Mouse (Mus musculus): ENCODE results near the gene Jarid2. TPM values are rescaled to one million over a fixed set of nuclear protein-coding genes. Genes with fewer than 3 reads are reported as not detected.

Gene Jarid2
- polyA plus RNA-seq, 1 experiment = 32.8 TPM

DNA sequence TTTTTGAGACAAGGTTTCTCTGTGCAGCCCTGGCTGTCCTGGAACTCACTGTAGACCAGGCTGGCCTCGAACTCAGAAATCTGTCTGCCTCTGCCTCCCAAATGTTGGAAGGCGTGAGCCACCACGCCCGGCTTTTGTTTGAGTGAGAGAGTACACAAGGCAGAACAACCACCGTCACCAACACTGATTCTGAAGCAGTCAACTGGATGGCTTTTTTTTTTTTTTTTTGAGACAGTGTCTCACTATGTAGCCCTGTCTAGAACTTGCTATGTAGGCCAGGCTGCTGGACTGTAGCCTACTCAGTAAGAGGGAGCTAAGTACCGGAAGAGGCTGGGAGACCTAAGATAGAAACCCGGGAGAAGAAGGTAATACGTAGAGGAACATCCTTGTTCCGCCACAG, 11.4 kb upstream of the Jarid2 start:
- no peak for TF ChIP-seq GATA1 (IDR thresholded peaks at IDR 0.05; ENCODE audit: low read length)

DNA sequence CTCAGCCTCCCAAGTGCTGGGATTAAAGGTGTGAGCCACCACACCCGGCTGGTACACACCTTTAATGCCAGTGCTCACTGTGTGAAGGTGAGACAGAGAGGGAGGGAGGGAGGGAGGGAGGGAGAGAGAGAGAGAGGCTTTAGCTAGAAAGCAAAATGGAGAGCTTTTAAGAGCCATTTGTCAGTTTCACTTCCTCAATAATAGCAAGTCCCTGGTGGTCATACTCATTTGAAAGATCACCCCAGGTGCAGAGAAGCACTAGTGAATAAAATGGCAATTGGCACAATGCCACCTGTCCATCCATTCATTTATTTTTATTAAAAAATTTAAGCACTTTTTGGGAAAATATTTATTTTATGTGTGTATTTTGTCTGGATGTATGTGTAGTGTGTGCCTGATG, 9.2 kb upstream of the Jarid2 start:
- no peak for TF ChIP-seq GATA1 (IDR thresholded peaks at IDR 0.05; ENCODE audit: low read length)

DNA sequence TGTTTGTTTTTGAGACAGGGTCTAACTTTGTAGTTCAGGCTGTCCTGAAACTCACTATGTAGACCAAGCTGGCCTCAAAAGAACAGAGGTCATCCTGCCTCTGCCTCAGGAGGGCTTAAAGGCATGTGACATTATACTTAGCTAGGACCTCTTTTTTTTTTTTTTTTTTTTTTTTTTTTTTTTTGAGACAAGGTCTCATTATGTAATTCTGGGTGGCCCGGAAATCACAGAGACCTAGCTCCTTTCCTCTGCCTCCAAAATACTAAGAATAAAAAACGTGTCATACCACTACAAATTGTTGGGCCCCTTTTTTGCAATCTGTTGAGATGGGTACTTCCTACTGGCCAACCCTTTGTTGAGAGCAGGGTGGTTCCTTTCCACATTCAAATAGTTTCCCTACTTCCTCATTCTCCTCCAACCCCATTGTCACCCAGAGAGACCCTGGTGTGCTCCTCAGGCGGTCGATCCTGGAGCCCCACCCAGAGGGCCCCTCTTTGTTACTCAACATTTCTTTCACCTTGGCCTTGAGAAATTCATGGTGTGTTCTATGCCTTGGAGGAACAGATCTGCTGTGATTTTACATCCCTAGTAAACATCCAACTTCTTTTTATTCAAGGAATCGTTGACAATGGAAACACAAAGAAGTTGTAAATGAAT, 7.3 kb upstream of the Jarid2 start:
- TF ChIP-seq GATA1 (IDR thresholded peaks at IDR 0.05; ENCODE audit: low read length) = no peak

DNA sequence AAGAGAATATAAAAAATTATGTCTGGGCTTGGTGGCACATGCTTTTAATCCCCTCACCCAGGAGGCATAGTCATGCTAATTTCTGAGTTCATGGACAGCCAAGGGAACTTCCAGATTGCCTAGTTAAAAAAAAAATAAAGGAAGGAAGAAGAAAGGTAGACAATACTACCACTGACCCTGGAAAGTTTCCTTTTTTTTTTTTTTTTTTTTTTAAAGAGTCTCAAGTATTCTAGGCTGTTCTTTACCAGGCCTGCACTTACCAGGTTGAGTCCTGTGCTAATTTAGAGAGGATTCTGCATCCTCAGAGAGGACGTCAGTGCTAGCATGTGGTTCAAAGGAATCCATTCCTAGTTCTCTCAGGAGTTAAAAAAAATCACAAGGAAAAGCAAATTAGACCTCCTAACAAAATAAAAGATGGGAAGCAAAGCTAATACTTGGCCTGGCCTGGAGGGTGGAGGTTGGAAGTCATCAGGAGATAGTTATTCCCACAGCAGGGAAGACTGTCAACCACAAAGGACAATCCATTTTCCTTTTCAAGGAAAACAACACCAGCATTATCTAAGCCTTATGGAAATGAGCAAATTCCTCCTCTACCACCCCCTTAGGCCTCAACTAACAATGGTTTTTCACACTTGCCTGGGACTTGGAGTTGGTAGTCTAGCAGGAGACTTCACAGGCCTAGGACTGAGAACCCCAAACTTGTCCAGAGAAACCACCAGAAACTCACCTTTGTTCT, 961 bp upstream of the Jarid2 start:
- no peak for TF ChIP-seq GATA1 (IDR thresholded peaks at IDR 0.05; ENCODE audit: low read length)

DNA sequence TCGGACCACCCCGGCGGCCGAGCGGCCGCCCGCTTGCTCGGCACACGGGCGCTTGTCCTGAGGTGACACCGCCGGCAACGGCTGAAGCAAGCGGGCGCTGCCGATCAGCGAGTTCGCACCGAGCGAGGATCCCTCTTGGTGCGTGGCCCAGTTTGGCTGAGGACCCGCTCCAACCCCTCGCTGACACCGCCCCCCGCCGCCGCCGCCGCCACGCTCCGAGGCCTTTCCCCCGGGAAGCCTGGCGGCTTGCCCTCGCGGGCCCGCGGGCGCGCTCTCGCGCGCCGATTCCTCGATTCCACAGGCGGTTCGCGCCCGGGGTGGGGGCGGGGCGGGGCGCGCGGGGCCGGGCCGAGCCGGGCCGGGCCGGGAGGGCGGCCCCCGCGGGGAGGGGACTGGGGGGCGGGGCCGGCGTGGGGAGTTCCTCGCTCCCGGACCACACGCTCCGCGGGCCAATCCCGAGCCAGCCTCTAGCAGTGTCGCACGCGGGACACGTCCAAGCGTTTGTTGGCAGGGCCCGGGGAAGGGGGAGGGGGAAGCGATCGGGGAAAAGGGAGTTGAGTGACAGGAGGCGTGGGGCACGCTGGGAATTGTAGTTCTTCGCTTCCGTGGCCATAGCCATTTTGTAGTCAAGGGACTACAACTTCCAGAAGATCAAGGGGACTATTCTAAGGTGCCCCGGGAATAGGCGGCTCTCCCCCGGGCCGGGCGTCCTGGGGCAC, 1.0 kb downstream of the Jarid2 start:
- TF ChIP-seq GATA1 (IDR thresholded peaks at IDR 0.05; ENCODE audit: low read length) = no peak

DNA sequence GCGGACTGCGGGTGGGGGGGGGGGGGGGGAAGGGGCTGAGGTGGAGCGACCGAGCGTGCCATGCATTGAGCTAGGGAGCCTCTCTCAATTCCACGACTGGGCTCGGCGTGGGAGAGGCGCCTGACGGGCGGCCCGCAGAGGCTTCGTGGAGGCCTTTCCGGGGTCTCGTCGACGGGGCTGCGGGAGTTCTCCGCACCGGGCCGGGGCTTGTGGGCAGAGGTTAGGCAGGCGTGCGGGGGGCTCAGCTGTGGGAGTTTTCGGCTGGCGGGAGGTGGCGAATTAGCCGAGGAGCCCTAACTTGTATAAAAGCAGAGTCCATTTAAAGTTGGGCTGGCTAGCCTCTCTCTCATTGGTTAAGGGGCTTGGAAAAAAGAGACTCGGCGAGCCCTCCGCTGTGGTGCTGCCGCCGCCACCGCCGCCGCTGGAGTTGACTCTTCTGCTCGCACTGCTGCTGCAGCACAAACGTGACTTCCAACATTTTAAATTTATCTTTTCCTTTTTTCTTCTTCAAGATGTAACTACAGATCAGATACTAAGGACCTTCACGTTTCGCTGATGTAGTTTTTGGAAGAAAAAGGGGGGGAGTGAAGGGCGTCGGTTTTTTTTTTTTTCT, 1.8 kb downstream of the Jarid2 start:
- TF ChIP-seq GATA1 (IDR thresholded peaks at IDR 0.05; ENCODE audit: low read length) = no peak

DNA sequence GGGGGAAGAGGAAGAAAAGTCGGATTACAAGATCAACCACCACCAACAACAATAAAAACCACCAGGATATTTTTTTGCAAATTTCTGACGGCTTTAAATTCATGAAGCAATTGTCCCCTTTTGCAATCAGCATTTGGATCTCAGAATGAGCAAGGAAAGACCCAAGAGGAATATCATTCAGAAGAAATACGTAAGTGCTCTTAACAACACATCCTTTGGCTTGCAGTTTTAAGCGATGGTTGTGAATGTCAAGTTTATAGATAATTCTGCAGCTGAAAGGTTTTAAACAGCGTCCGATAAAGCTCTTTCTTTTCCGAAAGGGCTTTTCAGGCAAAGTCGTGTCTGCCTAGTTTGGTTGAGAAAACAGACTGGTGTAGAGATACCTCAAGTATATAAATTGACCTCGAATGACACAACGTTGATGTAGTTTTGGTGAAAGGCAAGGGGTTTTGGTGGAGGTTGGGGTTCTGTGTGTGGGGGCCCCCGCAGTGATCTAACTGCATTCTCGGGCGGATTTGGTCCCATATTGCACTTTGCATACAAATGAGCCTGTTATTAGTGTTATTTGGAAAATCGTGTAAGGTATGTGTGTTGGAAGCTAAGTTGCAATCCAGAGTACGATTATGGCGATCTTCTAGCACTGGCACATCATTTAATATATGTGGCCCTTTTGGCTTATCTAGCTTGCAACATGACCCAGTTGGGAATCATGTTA, 2.6 kb downstream of the Jarid2 start:
- TF ChIP-seq GATA1 (IDR thresholded peaks at IDR 0.05; ENCODE audit: low read length) = no peak

DNA sequence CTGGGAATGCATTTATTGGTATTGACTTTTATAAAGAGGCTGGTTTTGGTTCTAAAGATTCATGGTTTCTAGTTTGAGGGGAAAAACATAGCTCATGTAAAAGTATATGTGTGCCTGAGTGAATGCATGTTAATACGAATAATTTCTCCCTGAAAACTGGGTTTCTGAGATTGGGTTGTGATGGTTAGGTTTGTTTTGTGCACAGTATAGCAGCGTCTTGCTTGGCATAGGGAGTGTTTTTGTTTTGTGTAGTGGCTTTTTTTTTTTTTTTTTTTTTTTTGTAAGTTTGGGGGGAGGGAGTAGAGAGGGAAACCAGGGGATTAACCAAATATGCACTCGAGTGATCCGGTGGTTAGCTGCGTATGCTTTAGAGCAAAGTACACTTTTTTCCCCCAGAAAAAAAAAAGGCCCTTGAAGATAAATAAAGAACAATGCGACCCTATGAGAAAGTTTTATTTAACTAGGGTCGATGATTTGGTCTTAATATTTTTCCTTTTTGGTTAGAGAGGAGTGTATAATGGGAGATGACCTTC, 3.2 kb downstream of the Jarid2 start:
- no peak for TF ChIP-seq GATA1 (IDR thresholded peaks at IDR 0.05; ENCODE audit: low read length)

DNA sequence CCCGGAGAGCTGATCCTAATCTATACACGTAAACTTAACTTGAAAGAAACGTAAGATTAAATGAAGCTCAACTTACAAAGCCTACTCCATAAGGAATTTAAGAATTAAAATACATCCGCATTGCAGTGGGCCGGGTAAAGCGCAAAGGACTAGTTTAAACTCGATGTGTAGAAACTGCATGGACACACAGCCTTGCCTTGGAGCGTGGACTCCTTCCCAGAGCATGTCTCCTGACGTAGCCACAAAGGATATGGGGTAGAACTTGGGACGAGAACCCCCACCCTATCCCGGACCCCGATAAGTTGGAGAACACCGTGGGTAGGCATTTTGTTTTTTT, 3.7 kb downstream of the Jarid2 start:
- no peak for TF ChIP-seq GATA1 (IDR thresholded peaks at IDR 0.05; ENCODE audit: low read length)

DNA sequence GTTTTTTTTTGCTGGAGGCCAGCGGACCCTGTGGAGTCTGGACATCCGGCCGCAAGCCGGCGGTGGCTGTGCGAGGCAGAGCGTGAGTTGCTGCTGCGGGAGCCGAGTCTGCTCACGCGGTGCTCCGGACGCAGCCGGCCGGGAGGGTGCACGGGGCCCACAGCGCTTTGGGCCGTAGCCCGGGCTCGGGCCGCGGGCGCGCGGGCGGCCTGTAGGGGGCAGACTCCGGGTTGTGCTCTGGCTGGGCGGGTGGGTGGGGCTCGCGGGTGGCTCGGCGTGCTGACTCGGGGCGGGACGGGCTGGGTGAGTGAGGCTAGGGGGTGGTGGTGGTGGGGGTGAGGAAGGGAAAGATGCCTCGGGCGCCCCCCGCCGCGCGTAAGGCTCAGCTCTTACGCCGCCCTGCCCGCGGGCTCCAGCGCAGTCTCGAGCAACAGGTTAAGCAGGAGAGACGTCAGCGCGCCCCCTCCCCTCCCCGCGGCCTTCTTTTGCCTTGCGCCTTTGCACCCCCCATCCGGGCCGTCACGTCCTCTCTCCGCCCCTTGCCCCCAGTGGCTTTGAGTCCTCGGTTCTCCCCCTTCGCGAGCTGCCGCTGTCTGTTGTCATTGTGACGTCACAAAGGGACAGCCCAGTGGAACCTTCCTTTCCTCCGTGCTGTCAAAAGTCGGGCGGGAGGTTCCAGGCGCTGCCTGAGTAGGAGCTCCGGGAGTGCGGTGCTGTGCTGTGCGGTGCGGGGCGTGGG, 4.3 kb downstream of the Jarid2 start:
- no peak for TF ChIP-seq GATA1 (IDR thresholded peaks at IDR 0.05; ENCODE audit: low read length)

DNA sequence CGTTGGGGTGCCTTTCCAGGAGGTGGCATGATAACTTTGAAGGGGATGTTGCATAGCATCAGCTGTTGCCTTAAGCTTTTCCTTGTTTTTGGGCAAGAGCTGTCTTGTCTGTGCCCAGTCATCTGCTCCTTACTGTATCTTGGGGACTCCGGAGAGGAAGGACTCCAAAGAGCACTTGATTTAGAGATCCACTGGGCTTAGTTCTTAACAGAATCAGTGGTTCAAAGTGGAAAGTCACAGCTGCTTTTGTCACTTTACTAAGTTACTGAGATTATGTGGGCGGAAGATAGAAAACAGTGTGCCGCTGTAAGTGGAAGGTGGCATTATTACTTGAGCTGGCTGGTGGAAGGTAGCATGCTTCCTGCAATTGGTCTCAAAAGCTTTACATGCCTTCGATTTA, 5.2 kb downstream of the Jarid2 start:
- no peak for TF ChIP-seq GATA1 (IDR thresholded peaks at IDR 0.05; ENCODE audit: low read length)

DNA sequence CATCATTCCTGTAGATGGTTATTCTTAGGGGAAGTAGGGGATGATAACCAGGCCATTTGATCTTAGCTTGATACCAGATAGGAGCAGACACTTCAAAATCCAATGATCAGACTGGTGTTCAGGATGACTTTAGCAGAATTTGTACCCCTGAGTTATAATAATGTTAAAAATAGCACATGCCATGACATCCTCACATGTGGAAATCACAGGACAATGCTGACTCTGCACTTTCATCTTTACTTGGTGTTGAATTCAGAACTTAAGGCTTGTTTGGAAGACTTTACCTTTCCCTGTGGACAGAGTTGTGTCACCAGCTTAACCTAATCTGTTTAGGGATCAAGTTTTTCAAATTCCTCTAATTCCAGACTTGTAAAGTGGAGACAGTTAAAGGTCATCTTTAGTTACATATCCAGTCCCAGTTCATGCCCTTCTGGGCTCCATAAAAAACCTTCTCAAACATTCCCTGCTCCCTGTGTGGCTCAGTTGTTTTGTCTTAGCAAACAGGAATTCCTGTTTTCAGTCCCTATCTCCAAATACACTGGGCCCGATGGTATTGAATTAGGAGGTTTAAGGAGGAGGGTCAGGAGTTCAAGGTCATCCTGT, 5.9 kb downstream of the Jarid2 start:
- no peak for TF ChIP-seq GATA1 (IDR thresholded peaks at IDR 0.05; ENCODE audit: low read length)

DNA sequence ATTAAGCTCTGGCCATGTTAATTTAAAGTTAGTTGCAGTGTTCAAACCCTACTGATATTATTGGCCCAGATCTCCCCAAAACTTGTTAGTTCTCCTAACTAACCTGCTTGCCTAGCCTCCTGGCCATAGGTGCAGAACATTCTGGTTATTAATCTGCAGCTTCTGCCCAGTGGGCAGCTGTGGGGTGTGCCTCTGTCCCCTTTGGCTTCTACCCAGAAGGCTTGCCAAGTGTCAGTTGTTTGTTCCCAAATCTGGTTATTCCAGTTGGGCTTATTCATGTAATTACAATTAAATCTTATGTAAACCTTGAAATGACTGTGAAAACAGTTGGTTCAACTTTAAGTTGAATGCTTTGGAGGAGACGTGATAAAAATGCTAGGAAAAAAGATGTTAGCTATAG, 8.0 kb downstream of the Jarid2 start:
- TF ChIP-seq GATA1 (IDR thresholded peaks at IDR 0.05; ENCODE audit: low read length) = no peak

DNA sequence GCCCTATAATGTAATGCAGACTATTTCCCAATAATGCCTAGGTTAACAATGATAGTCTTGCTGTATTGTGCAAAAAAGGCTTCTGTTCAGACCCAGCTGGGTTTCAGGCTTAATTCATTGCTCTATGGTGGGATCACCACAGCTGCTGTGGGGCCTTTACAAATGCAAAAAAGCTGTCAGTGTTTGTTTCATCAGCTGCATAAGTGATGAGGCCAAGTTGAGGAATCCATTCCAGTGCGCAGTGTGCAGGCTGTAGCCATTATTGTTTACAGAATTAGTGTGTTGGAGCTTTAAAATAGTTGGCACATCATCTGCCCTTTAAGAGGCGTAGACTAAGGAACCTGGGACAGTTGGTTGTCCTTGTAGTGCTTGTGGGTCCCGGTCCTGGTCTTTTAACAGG, 22.5 kb downstream of the Jarid2 start:
- no peak for TF ChIP-seq GATA1 (IDR thresholded peaks at IDR 0.05; ENCODE audit: low read length)
